ENCODE assay signal across 8 mouse cellular contexts in genomic region chr17:27501331-27502251, GRCm38 (mm10). TPM values are rescaled to one million over a fixed set of nuclear protein-coding genes. Genes with fewer than 3 reads are reported as not detected.
A peak's percentile ranks its signal among the peaks of the same experiment; 100 is the strongest.
DNase-seq lines count a peak whose midpoint lies in the region; ATAC-seq and TF ChIP-seq lines count a peak whose summit lies in the region.

No protein-coding gene starts in this region.

- H3K9ac ChIP-seq in limb, embryonic 14.5 days (ENCODE audit: low read depth, low read length, severe bottlenecking): no peak overlapping the region

- TF ChIP-seq CTCF in G1E (IDR thresholded peaks at IDR 0.05; ENCODE audit: low read depth, low read length): no peak

- peaks cover 31% of the 10 kb centered on the region for H3K4me1 ChIP-seq in G1E (ENCODE audit: insufficient read depth, low read depth, low read length)
- peaks cover 85% of the 10 kb centered on the region for H3K4me1 ChIP-seq in forebrain, embryonic 10.5 days
- H3K4me1 ChIP-seq in limb, embryonic 14.5 days (ENCODE audit: control insufficient read depth, insufficient read depth, low read length): peaks cover 29% of the 10 kb centered on the region

- no peaks in the 10 kb centered on the region for H3K36me3 ChIP-seq in G1E (replicated peaks)
- no peaks in the 10 kb centered on the region for H3K36me3 ChIP-seq in forebrain, embryonic 10.5 days (replicated peaks)
- no peaks in the 10 kb centered on the region for H3K36me3 ChIP-seq in limb, embryonic 14.5 days (ENCODE audit: control insufficient read depth, insufficient read depth, low read length)

- no peak for TF ChIP-seq POLR2A in limb, embryonic 14.5 days (IDR thresholded peaks at IDR 0.05; ENCODE audit: borderline replicate concordance, extremely low read depth, insufficient read depth, insufficient read length)

- H3K9me3 ChIP-seq in G1E (replicated peaks): peaks cover 21% of the 10 kb centered on the region
- H3K9me3 ChIP-seq in forebrain, embryonic 10.5 days: 0 out of 2 replicates have a peak, but pooled peaks cover 5% of the 10 kb centered on the region
- H3K9me3 ChIP-seq in limb, embryonic 14.5 days (ENCODE audit: control insufficient read depth, low read length): no peaks in the 10 kb centered on the region

- H3K4me2 ChIP-seq in limb, embryonic 14.5 days (replicated peaks; ENCODE audit: low read depth, low read length, severe bottlenecking): 0 out of 2 replicates have a peak overlapping the region, but pooled peaks have one; percentile 23

- peak overlapping the region; percentile 93 for H3K27ac ChIP-seq in forebrain, embryonic 10.5 days
- H3K27ac ChIP-seq in limb, embryonic 14.5 days (replicated peaks; ENCODE audit: low read depth, low read length): no peak overlapping the region

- peak overlapping the region; percentile 44; the same call in 1 of the 2 replicates for H3K4me3 ChIP-seq in G1E (ENCODE audit: low read depth, low read length)
- H3K4me3 ChIP-seq in forebrain, embryonic 10.5 days: peak overlapping the region; percentile 33
- no peak overlapping the region for H3K4me3 ChIP-seq in limb, embryonic 14.5 days (replicated peaks; ENCODE audit: low read length)

- DNase-seq in CD4-positive, CD25-positive, alpha-beta regulatory T cell, adult 2 months (ENCODE audit: low read depth, low spot score): peak; percentile 32
- DNase-seq in G1E (ENCODE audit: low spot score): peak; percentile 45
- DNase-seq in forebrain, embryonic 10.5 days (ENCODE audit: extremely low spot score, low spot score): peak; percentile 87
- no peak for DNase-seq in limb, embryonic 14.5 days (ENCODE audit: low spot score)
- peak; percentile 64 for DNase-seq in retina, postnatal 1 day
- DNase-seq in ovary, postnatal 36 days (ENCODE audit: low spot score): no peak
- no peak for DNase-seq in urinary bladder, postnatal 25 days (ENCODE audit: low spot score)

- 5% methylated on average over 18 of the region's 18 CpGs for WGBS in forebrain, embryonic 10.5 days
- 12% methylated on average over 17 of the region's 18 CpGs for WGBS in limb, embryonic 14.5 days

- ATAC-seq in CD4-positive, CD25-positive, alpha-beta regulatory T cell, adult 4 months: no peak
- ATAC-seq in G1E (ENCODE audit: extremely low read depth, insufficient number of reproducible peaks, low FRiP score, poor library complexity, severe bottlenecking): peak; percentile 54
- ATAC-seq in limb, embryonic 14.5 days (ENCODE audit: low FRiP score, low read depth): no peak

- H3K27me3 ChIP-seq in G1E (ENCODE audit: insufficient read depth, low read length): peaks cover 3% of the 10 kb centered on the region; the same call in 1 of the 2 replicates
- peaks cover 56% of the 10 kb centered on the region for H3K27me3 ChIP-seq in forebrain, embryonic 10.5 days (ENCODE audit: poor library complexity, severe bottlenecking)
- peaks cover 10% of the 10 kb centered on the region; the same call in 1 of the 2 replicates for H3K27me3 ChIP-seq in limb, embryonic 14.5 days (ENCODE audit: control insufficient read depth, insufficient read depth, low read length)

RNA-seq across cellular contexts. Expression of gene Grm4, which starts 19.6 kb away (rescaled TPM):
- polyA plus RNA-seq in CD4-positive, CD25-positive, alpha-beta regulatory T cell, adult 4 months (2017; shearing (Covaris generic)): not detected
- total RNA-seq in G1E (2014; fragmentation: Nextera tagmentation) (not detected in 2 replicates), G1E (2017) (0.05 TPM in 1 of 2 replicates, not detected in the other)
- polyA plus RNA-seq in G1E (2012): 0.02 TPM in 1 of 2 replicates, not detected in the other
- polyA plus RNA-seq in forebrain, embryonic 10.5 days (2016; fragmentation: Nextera tagmentation; extraction: Ambion mirVana): 0.61 and 0.73 TPM in 2 replicates
- 1.6 and 2.2 TPM in 2 replicates for polyA plus RNA-seq in limb, embryonic 14.5 days (2012; rRNA removed)
- polyA plus RNA-seq in limb, embryonic 14.5 days (2014; fragmentation: Nextera tagmentation; extraction: Ambion mirVana): 0.75 and 1.0 TPM in 2 replicates

RNA-seq across cellular contexts. Expression of gene Hmga1, which starts 54.7 kb away (rescaled TPM):
- polyA plus RNA-seq in CD4-positive, CD25-positive, alpha-beta regulatory T cell, adult 4 months (2017; shearing (Covaris generic)): 10 to 100 TPM; 82.7 to 84.0 TPM
- total RNA-seq in G1E (2014; fragmentation: Nextera tagmentation) (270 and 298 TPM in 2 replicates), G1E (2017) (123 and 131 TPM in 2 replicates)
- 1,702 and 2,389 TPM in 2 replicates for polyA plus RNA-seq in G1E (2012)
- polyA plus RNA-seq in forebrain, embryonic 10.5 days (2016; fragmentation: Nextera tagmentation; extraction: Ambion mirVana): 821 and 911 TPM in 2 replicates
- polyA plus RNA-seq in limb, embryonic 14.5 days (2012; rRNA removed): 196 and 250 TPM in 2 replicates
- polyA plus RNA-seq in limb, embryonic 14.5 days (2014; fragmentation: Nextera tagmentation; extraction: Ambion mirVana): 227 and 235 TPM in 2 replicates

Comparison
In these comparisons a context has a peak if more than half of its experiments do, and no peak if none do; other contexts are left out.
1. DNase-seq: peak in CD4-positive, CD25-positive, alpha-beta regulatory T cell, adult 2 months (single experiment), G1E (single experiment), forebrain, embryonic 10.5 days (single experiment) and retina, postnatal 1 day (single experiment); none in limb, embryonic 14.5 days (single experiment), ovary, postnatal 36 days (single experiment) and urinary bladder, postnatal 25 days (single experiment).